Mouse (Mus musculus) lung, embryonic 14.5 days (tissue): ENCODE data around the gene Gm10553. TPM values are rescaled to one million over a fixed set of nuclear protein-coding genes. Genes with fewer than 3 reads are reported as not detected.

Source experiments
- polyA plus RNA-seq: library from polyadenylated mRNA; unstranded; fragments of >200 nt; fragmentation: Nextera tagmentation; extraction: Ambion mirVana; gene quantifications from 2 replicates; pipeline ENCODE4 v1.2.1, GENCODE M21; 2014

Gene Gm10553
- polyA plus RNA-seq, 1 experiment from 2014 or later, result not detected

Other genes with a start within 250 kb of the Gm10553 start
- gene Slc16a14, start 165.0 kb upstream of the Gm10553 start, polyA plus RNA-seq, result not detected in 2 replicates
- gene A530032D15Rik, start 9.7 kb downstream of the Gm10553 start, polyA plus RNA-seq, result not detected in 2 replicates
- 0.34 and 0.82 TPM in 2 replicates for gene C130026I21Rik, start 170.4 kb downstream of the Gm10553 start, polyA plus RNA-seq